Mouse (Mus musculus): ENCODE data around the gene Prkab2. TPM values are rescaled to one million over a fixed set of nuclear protein-coding genes. Genes with fewer than 3 reads are reported as not detected.

Gene Prkab2
- polyA plus RNA-seq, 1 experiment from 2014 or later, result 24.6 TPM

- Histone ChIP-seq H3K27me3 (replicated peaks) (peaks cover 6% of the 10 kb centered on the region; the same call in 1 of the 2 replicates), H3K36me3 (peaks cover 11% of the 10 kb centered on the region), H3K4me2 (no peak overlapping the region), H3K27ac (ENCODE audit: poor library complexity, severe bottlenecking) (no peak overlapping the region), H3K9ac (no peak overlapping the region), H3K9me3 (replicated peaks) (no peaks in the 10 kb centered on the region), H3K4me3 (no peak overlapping the region), H3K4me1 (replicated peaks) (0 out of 2 replicates have a peak, but pooled peaks cover under 1% of the 10 kb centered on the region)
- WGBS, result 81% methylated on average over 3 of the region's 3 CpGs
- no peak for ATAC-seq (ENCODE audit: insufficient number of reproducible peaks, low FRiP score)
These were observed 18.1 kb downstream of the Prkab2 start for GRCm38 (mm10) chr3:97676126-97676525.

- Histone ChIP-seq H3K27ac (ENCODE audit: poor library complexity, severe bottlenecking) (no peak overlapping the region), H3K4me2 (no peak overlapping the region), H3K9me3 (replicated peaks) (no peaks in the 10 kb centered on the region), H3K36me3 (peaks cover 2% of the 10 kb centered on the region; the same call in 1 of the 2 replicates), H3K9ac (no peak overlapping the region), H3K4me3 (no peak overlapping the region), H3K4me1 (replicated peaks) (peaks cover 17% of the 10 kb centered on the region), H3K27me3 (replicated peaks) (peaks cover 6% of the 10 kb centered on the region; the same call in 1 of the 2 replicates)
- no peak for ATAC-seq (ENCODE audit: insufficient number of reproducible peaks, low FRiP score)
- 98% methylated on average over 3 of the region's 3 CpGs for WGBS
These were observed 20.4 kb downstream of the Prkab2 start for GRCm38 (mm10) chr3:97678416-97678815.

GRCm38 (mm10) chr3:97680631-97681320 is 22.8 kb downstream of the Prkab2 start:
- no peaks in the 10 kb centered on the region for H3K36me3 ChIP-seq
- H3K9me3 ChIP-seq (replicated peaks), result no peaks in the 10 kb centered on the region
- peak; percentile 80 for ATAC-seq (ENCODE audit: insufficient number of reproducible peaks, low FRiP score)
- H3K27ac ChIP-seq (ENCODE audit: poor library complexity, severe bottlenecking), result no peak overlapping the region
- 1% methylated on average over 28 of the region's 28 CpGs for WGBS
- peak overlapping the region; percentile 95 for H3K4me2 ChIP-seq
- H3K27me3 ChIP-seq (replicated peaks), result peaks cover 6% of the 10 kb centered on the region; the same call in 1 of the 2 replicates
- H3K9ac ChIP-seq, result peak overlapping the region; percentile 64
- peak overlapping the region; percentile 47 for H3K4me3 ChIP-seq
- peaks cover 31% of the 10 kb centered on the region for H3K4me1 ChIP-seq (replicated peaks)

GRCm38 (mm10) chr3:97681321-97682158 is 23.5 kb downstream of the Prkab2 start:
- no peak overlapping the region for H3K27ac ChIP-seq (ENCODE audit: poor library complexity, severe bottlenecking)
- H3K9ac ChIP-seq, result peak overlapping the region; percentile 64
- H3K4me3 ChIP-seq, result peak overlapping the region; percentile 47
- H3K9me3 ChIP-seq (replicated peaks), result no peaks in the 10 kb centered on the region
- under 1% methylated on average over 33 of the region's 33 CpGs for whole genome bisulfite sequencing
- ATAC-seq (ENCODE audit: insufficient number of reproducible peaks, low FRiP score), result no peak
- H3K27me3 ChIP-seq (replicated peaks), result peaks cover 6% of the 10 kb centered on the region; the same call in 1 of the 2 replicates
- peaks cover 34% of the 10 kb centered on the region for H3K4me1 ChIP-seq (replicated peaks)
- H3K4me2 ChIP-seq, result peak overlapping the region; percentile 95
- H3K36me3 ChIP-seq, result no peaks in the 10 kb centered on the region

- peak overlapping the region; percentile 64 for H3K9ac ChIP-seq
These were observed 24.1 kb downstream of the Prkab2 start for GRCm38 (mm10) chr3:97682159-97682502.

GRCm38 (mm10) chr3:97682576-97682975 is 24.6 kb downstream of the Prkab2 start:
- no peaks in the 10 kb centered on the region for H3K9me3 ChIP-seq (replicated peaks)
- peak overlapping the region; percentile 95 for H3K4me2 ChIP-seq
- H3K27me3 ChIP-seq (replicated peaks), result peaks cover 6% of the 10 kb centered on the region; the same call in 1 of the 2 replicates
- peaks cover 34% of the 10 kb centered on the region for H3K4me1 ChIP-seq (replicated peaks)
- peak overlapping the region; percentile 64; the same call in 1 of the 2 replicates for H3K9ac ChIP-seq
- H3K27ac ChIP-seq (ENCODE audit: poor library complexity, severe bottlenecking), result no peak overlapping the region
- WGBS, result 23% methylated on average over 5 of the region's 5 CpGs
- peak overlapping the region; percentile 47 for H3K4me3 ChIP-seq
- H3K36me3 ChIP-seq, result no peaks in the 10 kb centered on the region
- ATAC-seq (ENCODE audit: insufficient number of reproducible peaks, low FRiP score), result no peak

More at GRCm38 (mm10) chr3:97682159-97682502, 24.1 kb downstream of the Prkab2 start:
- H3K4me1 ChIP-seq (replicated peaks), result peaks cover 34% of the 10 kb centered on the region
- H3K27ac ChIP-seq (ENCODE audit: poor library complexity, severe bottlenecking), result no peak overlapping the region
- 1% methylated on average over 11 of the region's 11 CpGs for whole genome bisulfite sequencing
- H3K9me3 ChIP-seq (replicated peaks), result no peaks in the 10 kb centered on the region
- H3K36me3 ChIP-seq, result no peaks in the 10 kb centered on the region
- H3K4me2 ChIP-seq, result peak overlapping the region; percentile 95
- ATAC-seq (ENCODE audit: insufficient number of reproducible peaks, low FRiP score), result no peak
- peak overlapping the region; percentile 47 for H3K4me3 ChIP-seq
- H3K27me3 ChIP-seq (replicated peaks), result peaks cover 6% of the 10 kb centered on the region; the same call in 1 of the 2 replicates

- Histone ChIP-seq H3K27me3 (replicated peaks) (peaks cover 6% of the 10 kb centered on the region; the same call in 1 of the 2 replicates), H3K36me3 (0 out of 2 replicates have a peak, but pooled peaks cover 4% of the 10 kb centered on the region), H3K27ac (ENCODE audit: poor library complexity, severe bottlenecking) (peak overlapping the region; percentile 60; the same call in 1 of the 2 replicates), H3K9me3 (replicated peaks) (no peaks in the 10 kb centered on the region), H3K9ac (peak overlapping the region; percentile 52; the same call in 1 of the 2 replicates), H3K4me1 (replicated peaks) (peaks cover 34% of the 10 kb centered on the region), H3K4me3 (peak overlapping the region; percentile 25), H3K4me2 (peak overlapping the region; percentile 65)
- WGBS, result 6% methylated on average over 16 of the region's 16 CpGs
- peak; percentile 13; the same call in 1 of the 2 replicates for ATAC-seq (ENCODE audit: insufficient number of reproducible peaks, low FRiP score)
These were observed 25.7 kb downstream of the Prkab2 start for GRCm38 (mm10) chr3:97683560-97684195.

- Histone ChIP-seq H3K4me1 (replicated peaks) (peaks cover 37% of the 10 kb centered on the region), H3K36me3 (peaks cover 16% of the 10 kb centered on the region), H3K9ac (no peak overlapping the region), H3K9me3 (replicated peaks) (no peaks in the 10 kb centered on the region), H3K27me3 (replicated peaks) (no peaks in the 10 kb centered on the region), H3K27ac (ENCODE audit: poor library complexity, severe bottlenecking) (no peak overlapping the region), H3K4me2 (no peak overlapping the region), H3K4me3 (no peak overlapping the region)
- WGBS, result 79% methylated on average over 4 of the region's 4 CpGs
- no peak for ATAC-seq (ENCODE audit: insufficient number of reproducible peaks, low FRiP score)
These were observed 28.6 kb downstream of the Prkab2 start for GRCm38 (mm10) chr3:97686372-97687117.

GRCm38 (mm10) chr3:97689289-97689688 is 31.3 kb downstream of the Prkab2 start:
- 33% methylated on average over 2 of the region's 2 CpGs for WGBS
- H3K36me3 ChIP-seq, result peaks cover 43% of the 10 kb centered on the region

GRCm38 (mm10) chr3:97690590-97690989 is 32.6 kb downstream of the Prkab2 start:
- Histone ChIP-seq H3K4me1 (replicated peaks) (peaks cover 18% of the 10 kb centered on the region), H3K9me3 (replicated peaks) (no peaks in the 10 kb centered on the region), H3K27me3 (replicated peaks) (no peaks in the 10 kb centered on the region), H3K9ac (no peak overlapping the region), H3K36me3 (peaks cover 56% of the 10 kb centered on the region), H3K4me2 (no peak overlapping the region), H3K27ac (ENCODE audit: poor library complexity, severe bottlenecking) (no peak overlapping the region), H3K4me3 (no peak overlapping the region)
- WGBS, result 42% methylated on average over 7 of the region's 7 CpGs
- ATAC-seq (ENCODE audit: insufficient number of reproducible peaks, low FRiP score), result 0 out of 2 replicates have a peak, but pooled peaks have one; percentile 37

More at GRCm38 (mm10) chr3:97689289-97689688, 31.3 kb downstream of the Prkab2 start:
- Histone ChIP-seq H3K4me2 (no peak overlapping the region), H3K27me3 (replicated peaks) (no peaks in the 10 kb centered on the region), H3K4me1 (replicated peaks) (peaks cover 23% of the 10 kb centered on the region), H3K4me3 (no peak overlapping the region), H3K9me3 (replicated peaks) (no peaks in the 10 kb centered on the region), H3K9ac (no peak overlapping the region), H3K27ac (ENCODE audit: poor library complexity, severe bottlenecking) (no peak overlapping the region)
- no peak for ATAC-seq (ENCODE audit: insufficient number of reproducible peaks, low FRiP score)

All from heart, embryonic 12.5 days (tissue).